Mouse (Mus musculus) midbrain, embryonic 10.5 days (tissue): ENCODE results near the gene Rhoh. TPM values are rescaled to one million over a fixed set of nuclear protein-coding genes. Genes with fewer than 3 reads are reported as not detected.

ENCODE experiments used
- DNase-seq: peaks from one replicate; pipeline ENCODE4 v3.0.0-alpha.2; 2017; ENCODE audit warnings: low spot score
- H3K27ac ChIP-seq: fragments of 300-500 bp; sonication (generic); replicated peaks from 2 replicates; pipeline ENCODE4 v1.5.1; 2016; ENCODE audit warnings: mild to moderate bottlenecking
- H3K27me3 ChIP-seq: fragments of 300-500 bp; sonication (generic); 2 replicates; pipeline ENCODE4 v1.6.1; 2016; ENCODE audit warnings: low read depth, mild to moderate bottlenecking; ENCODE audit not compliant: poor library complexity, severe bottlenecking
- H3K36me3 ChIP-seq: fragments of 300-500 bp; sonication (generic); 2 replicates; pipeline ENCODE4 v1.6.1; 2016; ENCODE audit warnings: mild to moderate bottlenecking, moderate library complexity
- H3K4me1 ChIP-seq: fragments of 300-500 bp; sonication (generic); 2 replicates; pipeline ENCODE4 v1.6.1; 2016
- H3K4me3 ChIP-seq: fragments of 300-500 bp; sonication (generic); 2 replicates; pipeline ENCODE4 v1.5.1; 2016; ENCODE audit warnings: mild to moderate bottlenecking, moderate library complexity
- H3K9me3 ChIP-seq: fragments of 300-500 bp; sonication (generic); replicated peaks from 2 replicates; pipeline ENCODE4 v1.6.1; 2016; ENCODE audit warnings: mild to moderate bottlenecking
- WGBS: fragments of 180-500 bp; shearing (Covaris S2); methylation state at CpG from one replicate; pipeline ENCODE4 v1.1.7; 2016; 5-methylcytosine and 5-hydroxymethylcytosine counted together
- polyA plus RNA-seq: library from polyadenylated mRNA; unstranded; fragments of >200 nt; fragmentation: Nextera tagmentation; extraction: Ambion mirVana; gene quantifications from 2 replicates; pipeline ENCODE4 v1.2.1, GENCODE M21; 2016

The Rhoh gene
- polyA plus RNA-seq, 1 experiment from 2014 or later, result 0.22 TPM

- no peaks in the 10 kb centered on the region for H3K27me3 ChIP-seq
- no peak for DNase-seq
- no peaks in the 10 kb centered on the region for H3K36me3 ChIP-seq
- 0 out of 2 replicates have a peak, but pooled peaks cover 7% of the 10 kb centered on the region for H3K4me1 ChIP-seq
- H3K9me3 ChIP-seq, result no peaks in the 10 kb centered on the region
- H3K4me3 ChIP-seq, result no peak overlapping the region
- 82% methylated on average over 3 of the region's 3 CpGs for WGBS
- H3K27ac ChIP-seq, result no peak overlapping the region
Observed at GRCm38 (mm10) chr5:65846958-65847357, 14.1 kb upstream of the Rhoh start.

- no peak for DNase-seq
- WGBS, result 90% methylated on average over 7 of the region's 7 CpGs
- Histone ChIP-seq H3K27me3 (no peaks in the 10 kb centered on the region), H3K4me1 (0 out of 2 replicates have a peak, but pooled peaks cover 6% of the 10 kb centered on the region), H3K9me3 (no peaks in the 10 kb centered on the region), H3K4me3 (no peak overlapping the region), H3K27ac (no peak overlapping the region), H3K36me3 (no peaks in the 10 kb centered on the region)
Observed at GRCm38 (mm10) chr5:65847656-65848055, 13.4 kb upstream of the Rhoh start.

- DNase-seq, result no peak
- no peak overlapping the region for H3K4me3 ChIP-seq
- H3K36me3 ChIP-seq, result no peaks in the 10 kb centered on the region
- WGBS, result 74% methylated on average over 11 of the region's 11 CpGs
- H3K4me1 ChIP-seq, result 0 out of 2 replicates have a peak, but pooled peaks cover 8% of the 10 kb centered on the region
- no peaks in the 10 kb centered on the region for H3K9me3 ChIP-seq
- H3K27ac ChIP-seq, result no peak overlapping the region
- no peaks in the 10 kb centered on the region for H3K27me3 ChIP-seq
Observed at GRCm38 (mm10) chr5:65850765-65851164, 10.2 kb upstream of the Rhoh start.

GRCm38 (mm10) chr5:65854786-65855191 lies 6.2 kb upstream of the Rhoh start:
- Histone ChIP-seq H3K9me3 (no peaks in the 10 kb centered on the region), H3K27ac (no peak overlapping the region), H3K27me3 (no peaks in the 10 kb centered on the region), H3K4me3 (no peak overlapping the region), H3K4me1 (peaks cover 18% of the 10 kb centered on the region; the same call in 1 of the 2 replicates), H3K36me3 (no peaks in the 10 kb centered on the region)
- DNase-seq, result no peak
- 47% methylated on average over 8 of the region's 8 CpGs for WGBS

- no peaks in the 10 kb centered on the region for H3K36me3 ChIP-seq
- peaks cover 18% of the 10 kb centered on the region; the same call in 1 of the 2 replicates for H3K4me1 ChIP-seq
- no peaks in the 10 kb centered on the region for H3K27me3 ChIP-seq
- WGBS, result 77% methylated on average over 3 of the region's 3 CpGs
- H3K9me3 ChIP-seq, result no peaks in the 10 kb centered on the region
- H3K4me3 ChIP-seq, result no peak overlapping the region
- no peak for DNase-seq
- H3K27ac ChIP-seq, result no peak overlapping the region
Observed at GRCm38 (mm10) chr5:65855571-65855970, 5.4 kb upstream of the Rhoh start.

- Histone ChIP-seq H3K27me3 (no peaks in the 10 kb centered on the region), H3K4me1 (peaks cover 15% of the 10 kb centered on the region; the same call in 1 of the 2 replicates), H3K4me3 (no peak overlapping the region), H3K36me3 (no peaks in the 10 kb centered on the region), H3K9me3 (no peaks in the 10 kb centered on the region), H3K27ac (no peak overlapping the region)
- DNase-seq, result no peak
- 84% methylated on average over 16 of the region's 17 CpGs for WGBS
Observed at GRCm38 (mm10) chr5:65856591-65857411, 4.2 kb upstream of the Rhoh start.

GRCm38 (mm10) chr5:65857935-65858334 lies 3.1 kb upstream of the Rhoh start:
- Histone ChIP-seq H3K27me3 (no peaks in the 10 kb centered on the region), H3K4me3 (no peak overlapping the region), H3K36me3 (no peaks in the 10 kb centered on the region), H3K27ac (no peak overlapping the region), H3K4me1 (peaks cover 15% of the 10 kb centered on the region; the same call in 1 of the 2 replicates), H3K9me3 (0 out of 2 replicates have a peak, but pooled peaks cover 4% of the 10 kb centered on the region)
- 81% methylated on average over 12 of the region's 12 CpGs for WGBS
- no peak for DNase-seq

GRCm38 (mm10) chr5:65858355-65858754 lies 2.7 kb upstream of the Rhoh start:
- 76% methylated on average over 4 of the region's 6 CpGs for WGBS
- 0 out of 2 replicates have a peak, but pooled peaks cover 4% of the 10 kb centered on the region for H3K9me3 ChIP-seq
- H3K4me1 ChIP-seq, result peaks cover 15% of the 10 kb centered on the region; the same call in 1 of the 2 replicates

GRCm38 (mm10) chr5:65858898-65859297 lies 2.1 kb upstream of the Rhoh start:
- Histone ChIP-seq H3K4me3 (no peak overlapping the region), H3K27ac (no peak overlapping the region), H3K27me3 (no peaks in the 10 kb centered on the region), H3K9me3 (0 out of 2 replicates have a peak, but pooled peaks cover 4% of the 10 kb centered on the region), H3K36me3 (no peaks in the 10 kb centered on the region), H3K4me1 (peaks cover 15% of the 10 kb centered on the region; the same call in 1 of the 2 replicates)
- 78% methylated on average over 12 of the region's 12 CpGs for WGBS
- DNase-seq, result no peak

More at GRCm38 (mm10) chr5:65858355-65858754, 2.7 kb upstream of the Rhoh start:
- no peaks in the 10 kb centered on the region for H3K36me3 ChIP-seq
- no peak overlapping the region for H3K27ac ChIP-seq
- no peaks in the 10 kb centered on the region for H3K27me3 ChIP-seq
- DNase-seq, result no peak
- H3K4me3 ChIP-seq, result no peak overlapping the region

GRCm38 (mm10) chr5:65859396-65859795 lies 1.6 kb upstream of the Rhoh start:
- Histone ChIP-seq H3K27ac (no peak overlapping the region), H3K9me3 (0 out of 2 replicates have a peak, but pooled peaks cover 4% of the 10 kb centered on the region), H3K4me3 (no peak overlapping the region), H3K36me3 (no peaks in the 10 kb centered on the region), H3K4me1 (peaks cover 15% of the 10 kb centered on the region; the same call in 1 of the 2 replicates), H3K27me3 (no peaks in the 10 kb centered on the region)
- no peak for DNase-seq
- 68% methylated on average over 6 of the region's 6 CpGs for WGBS

GRCm38 (mm10) chr5:65860281-65861000 lies 572 bp upstream of the Rhoh start:
- WGBS, result 71% methylated on average over 12 of the region's 12 CpGs
- Histone ChIP-seq H3K27ac (no peak overlapping the region), H3K4me3 (no peak overlapping the region), H3K4me1 (peaks cover 13% of the 10 kb centered on the region; the same call in 1 of the 2 replicates), H3K9me3 (0 out of 2 replicates have a peak, but pooled peaks cover 4% of the 10 kb centered on the region), H3K36me3 (no peaks in the 10 kb centered on the region), H3K27me3 (no peaks in the 10 kb centered on the region)
- DNase-seq, result no peak

GRCm38 (mm10) chr5:65862217-65862927 lies 1.4 kb downstream of the Rhoh start:
- WGBS, result 88% methylated on average over 7 of the region's 7 CpGs
- DNase-seq, result no peak

More at GRCm38 (mm10) chr5:65862217-65862927, 1.4 kb downstream of the Rhoh start:
- H3K4me1 ChIP-seq, result 0 out of 2 replicates have a peak, but pooled peaks cover 9% of the 10 kb centered on the region
- H3K27me3 ChIP-seq, result no peaks in the 10 kb centered on the region
- no peaks in the 10 kb centered on the region for H3K36me3 ChIP-seq
- H3K9me3 ChIP-seq, result 0 out of 2 replicates have a peak, but pooled peaks cover 4% of the 10 kb centered on the region
- H3K27ac ChIP-seq, result no peak overlapping the region
- no peak overlapping the region for H3K4me3 ChIP-seq
